Comparison of ENCODE assay signal across 9 mouse cellular contexts in the genomic region with DNA sequence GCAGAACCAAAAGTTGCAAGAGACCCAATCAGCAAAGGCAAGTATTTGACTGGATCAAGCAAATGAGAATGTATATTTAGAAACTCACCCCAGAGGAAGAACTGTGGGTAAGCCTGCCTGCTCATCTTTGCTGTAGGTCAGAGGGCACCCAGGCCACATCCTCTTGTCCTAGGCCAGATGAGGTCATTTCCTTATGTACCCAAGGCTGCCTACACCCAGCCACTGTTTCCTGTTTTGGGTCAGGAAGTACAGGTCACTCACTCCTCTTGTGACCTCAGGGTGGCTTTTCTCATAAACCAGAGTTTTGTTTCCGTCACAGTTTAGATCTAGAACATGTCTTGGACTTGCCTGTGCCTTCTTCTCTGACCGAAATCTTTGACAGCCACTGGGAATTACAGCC. TPM values are rescaled to one million over a fixed set of nuclear protein-coding genes. Genes with fewer than 3 reads are reported as not detected.
DNase-seq lines count a peak whose midpoint lies in the region; ATAC-seq and TF ChIP-seq lines count a peak whose summit lies in the region.
"Had no signal": no experiment of that assay in that cellular context is flagged by ENCODE, and none has a peak within 500 bp of the region (broad histone marks: within the 10 kb centered on the region; RNA-seq: fewer than 3 reads in every experiment).

No protein-coding gene starts in this region.

- H3K36me3 ChIP-seq in lung, embryonic 14.5 days (ENCODE audit: insufficient read depth): no peaks in the 10 kb centered on the region

- no peak overlapping the region for H3K4me2 ChIP-seq in lung, embryonic 14.5 days
- H3K4me2 ChIP-seq: midbrain, embryonic 11.5 days had no signal

- intact Hi-C loops in heart, postnatal 25 days (cut with DNase I): loop anchor here (2.0 kb wide), 1 partner anchor 20 kb away; no protein-coding TSS in a partner anchor

- TF ChIP-seq CTCF in lung, embryonic 14.5 days (IDR thresholded peaks at IDR 0.05; ENCODE audit: low read depth): no peak

- no peak overlapping the region for H3K4me3 ChIP-seq in lung, embryonic 14.5 days (ENCODE audit: low read depth, low read length)

- WGBS in lung, embryonic 14.5 days: 69% methylated on average over 2 of the region's 2 CpGs

- H3K27ac ChIP-seq in lung, embryonic 14.5 days (ENCODE audit: low read depth): no peak overlapping the region

- H3K9ac ChIP-seq in lung, embryonic 14.5 days: no peak overlapping the region

- peak; percentile 29 to 64 for DNase-seq in spleen, adult 18-20 months
- no peak for DNase-seq in spleen, postnatal 4 days (ENCODE audit: low spot score in 2 of 2)
- peak; percentile 58 for DNase-seq in heart, postnatal 25 days (ENCODE audit: low spot score)
- DNase-seq in lung, embryonic 14.5 days: peak; percentile 13
- DNase-seq in right cerebral cortex, postnatal 4 days: no peak
- DNase-seq in frontal cortex, adult 2 months (ENCODE audit: extremely low spot score in 1 of 2, low spot score in 1 of 2): no peak
- no peak for DNase-seq in frontal cortex, postnatal 10 days (ENCODE audit: low spot score in 2 of 2)

- H3K27me3 ChIP-seq in lung, embryonic 14.5 days (ENCODE audit: insufficient read depth, low read length): no peaks in the 10 kb centered on the region

- no peaks in the 10 kb centered on the region for H3K9me3 ChIP-seq in lung, embryonic 14.5 days (ENCODE audit: low read depth, low read length)

- H3K4me1 ChIP-seq in lung, embryonic 14.5 days (ENCODE audit: insufficient read depth): no peaks in the 10 kb centered on the region

- no peak for ATAC-seq in lung, embryonic 14.5 days (ENCODE audit: insufficient read depth)
- ATAC-seq: intestine, embryonic 16.5 days had no signal

RNA-seq across cellular contexts. Expression of a gene that starts 56.6 kb away (rescaled TPM):
- 100 to 1,000 TPM in 1 of 2 experiments, 10 to 100 TPM in 1; 97.4 to 128 TPM for total RNA-seq in heart, postnatal 25 days (2021)
- 164 and 165 TPM in 2 replicates for polyA plus RNA-seq in lung, embryonic 14.5 days (2014; fragmentation: Nextera tagmentation; extraction: Ambion mirVana)
- polyA plus RNA-seq in frontal cortex, adult 2 months (2012; rRNA removed): 43.8 and 48.6 TPM in 2 replicates

Comparison
In these comparisons a context has a peak if more than half of its experiments do, and no peak if none do; other contexts are left out.
1. DNase-seq: peak in spleen, adult 18-20 months (2 of 2), heart, postnatal 25 days (single experiment) and lung, embryonic 14.5 days (single experiment); none in spleen, postnatal 4 days (0 of 2), right cerebral cortex, postnatal 4 days (single experiment), frontal cortex, adult 2 months (0 of 2) and frontal cortex, postnatal 10 days (0 of 2).